Mouse (Mus musculus) spleen, adult 18-20 months (tissue): ENCODE results near the gene Bspry.

Experiments
- DNase-seq, 2 experiments: peaks; one replicate each; pipeline ENCODE4 v3.0.0; 2022; ENCODE audit warnings: mixed read lengths in 2 of 2

Gene Bspry

GRCm38 (mm10) chr4:62484928-62485327 is 5.1 kb downstream of the Bspry start:
- DNase-seq, result no peak

GRCm38 (mm10) chr4:62485450-62486161 is 5.8 kb downstream of the Bspry start:
- no peak for DNase-seq

- DNase-seq, result no peak
Observed at GRCm38 (mm10) chr4:62486162-62486696, 6.4 kb downstream of the Bspry start.

GRCm38 (mm10) chr4:62487172-62487571 is 7.3 kb downstream of the Bspry start:
- no peak for DNase-seq

- DNase-seq, result no peak
Observed at GRCm38 (mm10) chr4:62487914-62488313, 8.1 kb downstream of the Bspry start.

- DNase-seq, result no peak
Observed at GRCm38 (mm10) chr4:62492682-62493081, 12.8 kb downstream of the Bspry start.

- no peak for DNase-seq
Observed at GRCm38 (mm10) chr4:62494230-62494629, 14.4 kb downstream of the Bspry start.

- no peak for DNase-seq
Observed at GRCm38 (mm10) chr4:62495946-62496345, 16.1 kb downstream of the Bspry start.

- no peak for DNase-seq
Observed at GRCm38 (mm10) chr4:62496815-62497214, 17.0 kb downstream of the Bspry start.

- no peak for DNase-seq
Observed at GRCm38 (mm10) chr4:62500799-62501198, 20.9 kb downstream of the Bspry start.

- no peak for DNase-seq
Observed at GRCm38 (mm10) chr4:62501534-62501933, 21.7 kb downstream of the Bspry start.

- peak; percentile 75 to 86 for DNase-seq
Observed at GRCm38 (mm10) chr4:62501964-62502732, 22.3 kb downstream of the Bspry start.

GRCm38 (mm10) chr4:62502969-62503368 is 23.1 kb downstream of the Bspry start:
- no peak for DNase-seq

GRCm38 (mm10) chr4:62503374-62503970 is 23.6 kb downstream of the Bspry start, which contains the start of gene Hdhd3:
TSS of gene Hdhd3 (minus strand) at chr4:62503467.
- DNase-seq, result no peak

GRCm38 (mm10) chr4:62505991-62506390 is 26.1 kb downstream of the Bspry start:
- no peak for DNase-seq

GRCm38 (mm10) chr4:62506798-62507197 is 26.9 kb downstream of the Bspry start:
- peak in 1 of 2 experiments; percentile 39 for DNase-seq

GRCm38 (mm10) chr4:62508839-62509238 is 29.0 kb downstream of the Bspry start:
- no peak for DNase-seq

GRCm38 (mm10) chr4:62509946-62510345 is 30.1 kb downstream of the Bspry start:
- DNase-seq, result no peak

GRCm38 (mm10) chr4:62513998-62514506 is 34.2 kb downstream of the Bspry start:
- no peak for DNase-seq

- no peak for DNase-seq
Observed at GRCm38 (mm10) chr4:62514995-62515394, 35.1 kb downstream of the Bspry start.

GRCm38 (mm10) chr4:62515490-62515889 is 35.6 kb downstream of the Bspry start:
- no peak for DNase-seq

GRCm38 (mm10) chr4:62516079-62516478 is 36.2 kb downstream of the Bspry start:
- DNase-seq, result no peak

GRCm38 (mm10) chr4:62516579-62516978 is 36.7 kb downstream of the Bspry start:
- DNase-seq, result no peak
